Comparison of ENCODE assay signal across 8 mouse cellular contexts in the genomic region with DNA sequence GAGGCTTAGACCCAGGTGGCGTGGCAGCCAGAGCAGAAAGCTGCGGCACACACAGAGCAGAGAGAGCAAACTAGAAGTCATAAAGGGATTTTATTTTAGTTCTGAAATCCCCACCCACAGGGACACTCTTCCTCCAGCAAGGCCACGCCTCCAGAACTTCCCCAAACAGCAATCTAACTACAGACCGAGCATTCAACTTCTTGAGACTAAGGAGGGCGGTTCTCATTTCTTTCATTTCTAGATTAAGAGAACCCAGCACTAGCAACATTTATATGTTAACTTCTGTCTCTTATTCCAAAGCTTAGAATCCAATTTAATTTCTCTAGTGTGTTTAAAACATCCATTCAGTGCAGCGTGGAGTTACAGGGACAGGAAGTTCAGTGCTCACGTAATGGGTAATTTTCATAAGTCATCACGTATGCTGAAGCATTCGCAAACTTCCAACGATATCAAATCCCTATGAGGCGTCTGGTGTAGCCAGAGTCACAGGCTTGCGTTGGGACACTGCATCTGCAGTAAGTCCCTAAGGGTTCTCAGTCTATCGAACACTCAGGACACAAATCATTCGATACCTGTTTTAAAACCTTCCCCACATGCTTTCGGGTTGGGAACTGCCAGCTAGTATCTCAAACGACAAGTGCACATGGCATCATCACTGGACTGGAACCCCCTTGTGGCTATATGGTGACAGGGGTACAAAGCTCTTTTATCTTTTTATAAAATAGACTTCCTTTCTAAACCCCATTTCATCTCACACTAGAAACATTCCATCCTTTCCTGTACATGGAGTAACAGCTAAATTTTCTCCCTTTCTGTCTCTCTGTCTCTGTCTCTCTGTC. TPM values are rescaled to one million over a fixed set of nuclear protein-coding genes. Genes with fewer than 3 reads are reported as not detected.
DNase-seq lines count a peak whose midpoint lies in the region; ATAC-seq and TF ChIP-seq lines count a peak whose summit lies in the region.
"Had no signal": no experiment of that assay in that cellular context is flagged by ENCODE, and none has a peak within 500 bp of the region (broad histone marks: within the 10 kb centered on the region; RNA-seq: fewer than 3 reads in every experiment).

No protein-coding gene starts in this region.

- no peak for TF ChIP-seq POLR2A in thymus, adult 2 months (IDR thresholded peaks at IDR 0.05; ENCODE audit: control insufficient read depth, extremely low read depth, insufficient read depth, low read length, poor library complexity)

- peaks cover 7% of the 10 kb centered on the region for H3K4me1 ChIP-seq in thymus, adult 2 months (replicated peaks; ENCODE audit: control insufficient read depth, insufficient read depth, low read length)
- H3K4me1 ChIP-seq in erythroblast, embryonic 14.5 days (ENCODE audit: control insufficient read depth): peaks cover 80% of the 10 kb centered on the region
- H3K4me1 ChIP-seq in liver, embryonic 16.5 days (ENCODE audit: control insufficient read depth, low read depth, low read length): peaks cover 30% of the 10 kb centered on the region
- H3K4me1 ChIP-seq in hindbrain, embryonic 14.5 days (replicated peaks; ENCODE audit: control insufficient read depth, insufficient read depth, low read length): no peaks in the 10 kb centered on the region

- 0 out of 2 replicates have a peak overlapping the region, but pooled peaks have one; percentile 22 for H3K9ac ChIP-seq in liver, embryonic 16.5 days (ENCODE audit: low read depth, low read length)
- no peak overlapping the region for H3K9ac ChIP-seq in hindbrain, embryonic 14.5 days
- H3K9ac ChIP-seq: midbrain, embryonic 13.5 days had no signal

- whole genome bisulfite sequencing in thymus, adult 2 months: 9% methylated on average over 16 of the region's 16 CpGs
- WGBS in liver, embryonic 16.5 days (ENCODE audit: insufficient replicate concordance): 44% methylated on average over 16 of the region's 16 CpGs
- WGBS in hindbrain, embryonic 14.5 days: 86% methylated on average over 16 of the region's 16 CpGs

- H3K4me2 ChIP-seq in liver, embryonic 16.5 days (ENCODE audit: low read depth, low read length): peak overlapping the region; percentile 49
- H3K4me2 ChIP-seq in hindbrain, embryonic 14.5 days (replicated peaks): no peak overlapping the region
- H3K4me2 ChIP-seq: midbrain, embryonic 13.5 days had no signal

- peak overlapping the region; percentile 76; the same call in 1 of the 2 replicates for H3K27ac ChIP-seq in thymus, adult 2 months (ENCODE audit: control insufficient read depth, insufficient read depth, low read length)
- peak overlapping the region; percentile 66 for H3K27ac ChIP-seq in liver, embryonic 16.5 days (ENCODE audit: low read length)
- no peak overlapping the region for H3K27ac ChIP-seq in hindbrain, embryonic 14.5 days
- H3K27ac ChIP-seq: midbrain, embryonic 13.5 days had no signal

- no peaks in the 10 kb centered on the region for H3K9me3 ChIP-seq in erythroblast, embryonic 14.5 days (ENCODE audit: control insufficient read depth, low read length)
- no peaks in the 10 kb centered on the region for H3K9me3 ChIP-seq in liver, embryonic 16.5 days (replicated peaks; ENCODE audit: control insufficient read depth, low read length)
- no peaks in the 10 kb centered on the region for H3K9me3 ChIP-seq in hindbrain, embryonic 14.5 days (ENCODE audit: control insufficient read depth, low read length)
- H3K9me3 ChIP-seq: midbrain, embryonic 13.5 days had no signal

- no peak for TF ChIP-seq CTCF in thymus, adult 2 months (IDR thresholded peaks at IDR 0.05; ENCODE audit: borderline replicate concordance, control insufficient read depth, extremely low read depth, insufficient read depth, low read length, poor library complexity)

- peak; percentile 12 for DNase-seq in thymus, adult 2 months
- DNase-seq in thymus, postnatal 10 days (ENCODE audit: low spot score in 2 of 2): no peak
- DNase-seq in layer of hippocampus, postnatal 36 days: no peak
- DNase-seq in hindbrain, embryonic 14.5 days (ENCODE audit: low spot score): no peak
- no peak for DNase-seq in kidney, postnatal 10 days

- peak; percentile 67 for ATAC-seq in liver, embryonic 16.5 days (ENCODE audit: low read depth)
- ATAC-seq in hindbrain, embryonic 14.5 days (ENCODE audit: low FRiP score): no peak
- ATAC-seq: midbrain, embryonic 13.5 days had no signal

- H3K27me3 ChIP-seq in thymus, adult 2 months (ENCODE audit: control insufficient read depth, insufficient read depth, low read length): no peaks in the 10 kb centered on the region
- H3K27me3 ChIP-seq in erythroblast, embryonic 14.5 days (ENCODE audit: control insufficient read depth): peaks cover 11% of the 10 kb centered on the region
- H3K27me3 ChIP-seq in liver, embryonic 16.5 days (ENCODE audit: control insufficient read depth, insufficient read depth, low read depth, low read length): no peaks in the 10 kb centered on the region
- no peaks in the 10 kb centered on the region for H3K27me3 ChIP-seq in hindbrain, embryonic 14.5 days (ENCODE audit: control insufficient read depth, insufficient read depth, low read length)
- H3K27me3 ChIP-seq: midbrain, embryonic 13.5 days had no signal

- H3K4me3 ChIP-seq in thymus, adult 2 months (ENCODE audit: control insufficient read depth, insufficient read depth, low read length): peak overlapping the region; percentile 29; the same call in 1 of the 2 replicates
- H3K4me3 ChIP-seq in erythroblast, embryonic 14.5 days (replicated peaks): peak overlapping the region; percentile 14
- H3K4me3 ChIP-seq in liver, embryonic 16.5 days (ENCODE audit: low read depth, low read length): peak overlapping the region; percentile 7; the same call in 1 of the 2 replicates
- no peak overlapping the region for H3K4me3 ChIP-seq in hindbrain, embryonic 14.5 days (replicated peaks; ENCODE audit: low read length)
- H3K4me3 ChIP-seq: midbrain, embryonic 13.5 days had no signal

- H3K36me3 ChIP-seq in thymus, adult 2 months (ENCODE audit: control insufficient read depth, insufficient read depth, low read length): no peaks in the 10 kb centered on the region
- H3K36me3 ChIP-seq in erythroblast, embryonic 14.5 days (ENCODE audit: control insufficient read depth): no peaks in the 10 kb centered on the region; the same call in 1 of the 2 replicates
- H3K36me3 ChIP-seq in liver, embryonic 16.5 days (ENCODE audit: control insufficient read depth, insufficient read depth): no peaks in the 10 kb centered on the region
- H3K36me3 ChIP-seq in hindbrain, embryonic 14.5 days (replicated peaks; ENCODE audit: control insufficient read depth, insufficient read depth): no peaks in the 10 kb centered on the region
- H3K36me3 ChIP-seq: midbrain, embryonic 13.5 days had no signal

RNA-seq across cellular contexts. Expression of a gene that starts 18.7 kb away (rescaled TPM):
- polyA plus RNA-seq in thymus, adult 2 months (2012; rRNA removed): 0.53 and 0.57 TPM in 2 replicates
- polyA plus RNA-seq in erythroblast, embryonic 14.5 days (2012): 0.02 TPM in 1 of 2 replicates, not detected in the other
- polyA plus RNA-seq in liver, embryonic 16.5 days (2015; fragmentation: Nextera tagmentation; extraction: Ambion mirVana): 5.2 and 7.7 TPM in 2 replicates
- under 1 TPM; 0.35 to 0.67 TPM for total RNA-seq in layer of hippocampus, postnatal 36 days (2021)
- 4.1 and 4.8 TPM in 2 replicates for polyA plus RNA-seq in hindbrain, embryonic 14.5 days (2014; fragmentation: Nextera tagmentation; extraction: Ambion mirVana)

RNA-seq across cellular contexts. Expression of a gene that starts 45.9 kb away (rescaled TPM):
- polyA plus RNA-seq in thymus, adult 2 months (2012; rRNA removed): 28.9 and 30.9 TPM in 2 replicates
- 0.30 and 0.53 TPM in 2 replicates for polyA plus RNA-seq in erythroblast, embryonic 14.5 days (2012)
- polyA plus RNA-seq in liver, embryonic 16.5 days (2015; fragmentation: Nextera tagmentation; extraction: Ambion mirVana): 6.0 and 6.3 TPM in 2 replicates
- 10 to 100 TPM; 25.5 to 37.0 TPM for total RNA-seq in layer of hippocampus, postnatal 36 days (2021)
- 32.2 and 32.6 TPM in 2 replicates for polyA plus RNA-seq in hindbrain, embryonic 14.5 days (2014; fragmentation: Nextera tagmentation; extraction: Ambion mirVana)
